Mouse (Mus musculus) G1E-ER4 (cell line): Measurements from ENCODE around the gene Ptprg. TPM values are rescaled to one million over a fixed set of nuclear protein-coding genes. Genes with fewer than 3 reads are reported as not detected.

Experiments used
- GATA1 ChIP-seq: IDR thresholded peaks from one replicate; pipeline ENCODE4 v1.8.0; 2012; ENCODE audit warnings: low read length, inconsistent platforms
- polyA plus RNA-seq: library from polyadenylated mRNA; stranded (reverse); fragments of >175 nt; gene quantifications from 2 replicates; pipeline ENCODE4 v1.2.3, GENCODE M21; 2012

Ptprg gene
- polyA plus RNA-seq, 1 experiment, result not detected

DNA sequence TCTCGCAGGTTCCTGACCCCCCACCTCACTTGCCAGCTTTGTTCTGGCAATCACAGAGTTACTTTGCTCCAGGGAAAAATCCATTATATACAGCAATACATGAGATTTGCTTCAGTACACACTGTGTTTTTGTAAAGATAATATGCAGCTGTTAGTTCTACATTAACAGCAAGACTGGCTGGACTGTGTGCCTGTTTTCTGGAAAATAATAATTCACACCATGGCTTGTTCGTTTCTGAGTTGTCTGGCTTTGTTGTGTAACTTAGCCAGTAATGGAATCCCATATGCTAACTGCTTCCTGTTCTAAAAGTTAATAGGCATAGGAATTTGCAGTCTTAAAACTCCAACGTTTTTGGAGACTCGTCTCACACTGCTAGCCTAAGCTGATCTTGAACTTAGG lies 635.0 kb downstream of the Ptprg start:
- no peak for TF ChIP-seq GATA1

DNA sequence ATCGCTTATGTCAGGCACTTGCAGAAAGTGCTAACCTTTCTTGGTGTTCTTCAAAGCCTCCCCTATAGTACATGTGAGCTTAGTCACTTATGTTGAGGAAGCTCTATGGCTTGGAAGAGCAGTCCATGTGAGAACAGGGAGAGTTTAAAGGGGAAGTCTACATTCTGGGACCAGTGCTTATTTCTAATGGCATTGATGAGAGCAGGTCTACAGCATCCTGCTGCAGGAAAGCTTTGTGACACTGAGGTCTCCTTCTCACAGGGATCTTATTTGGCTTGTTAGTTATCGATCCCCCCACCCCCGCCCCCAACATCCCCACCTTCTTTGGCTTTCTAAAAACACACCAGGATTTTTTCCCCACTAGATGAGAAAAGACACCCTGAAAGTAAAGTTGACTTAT lies 635.9 kb downstream of the Ptprg start:
- no peak for TF ChIP-seq GATA1

GRCm38 (mm10) chr14:12189717-12190600 lies 636.6 kb downstream of the Ptprg start:
- no peak for TF ChIP-seq GATA1

- no peak for TF ChIP-seq GATA1
These were observed 637.7 kb downstream of the Ptprg start for GRCm38 (mm10) chr14:12191076-12191475.

DNA sequence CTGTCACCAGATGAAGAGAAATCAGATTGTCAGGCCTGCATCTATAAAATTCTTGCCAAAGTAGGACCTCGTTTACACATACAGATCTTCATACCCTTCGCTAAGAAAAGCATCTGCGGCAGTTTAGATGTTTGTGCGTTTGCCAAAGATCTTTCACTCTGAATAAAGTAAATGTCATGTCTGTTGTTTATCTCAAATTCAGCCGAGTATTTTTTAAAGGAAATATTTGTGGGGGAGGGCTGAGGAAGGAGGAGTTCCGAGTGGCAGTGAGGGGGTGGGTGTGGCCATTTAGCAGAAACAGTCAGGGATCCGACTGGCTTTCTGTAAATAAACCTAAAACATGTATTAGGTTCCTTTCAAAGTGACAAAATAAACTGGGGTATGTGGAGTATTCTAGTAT lies 645.4 kb downstream of the Ptprg start:
- TF ChIP-seq GATA1, result no peak

DNA sequence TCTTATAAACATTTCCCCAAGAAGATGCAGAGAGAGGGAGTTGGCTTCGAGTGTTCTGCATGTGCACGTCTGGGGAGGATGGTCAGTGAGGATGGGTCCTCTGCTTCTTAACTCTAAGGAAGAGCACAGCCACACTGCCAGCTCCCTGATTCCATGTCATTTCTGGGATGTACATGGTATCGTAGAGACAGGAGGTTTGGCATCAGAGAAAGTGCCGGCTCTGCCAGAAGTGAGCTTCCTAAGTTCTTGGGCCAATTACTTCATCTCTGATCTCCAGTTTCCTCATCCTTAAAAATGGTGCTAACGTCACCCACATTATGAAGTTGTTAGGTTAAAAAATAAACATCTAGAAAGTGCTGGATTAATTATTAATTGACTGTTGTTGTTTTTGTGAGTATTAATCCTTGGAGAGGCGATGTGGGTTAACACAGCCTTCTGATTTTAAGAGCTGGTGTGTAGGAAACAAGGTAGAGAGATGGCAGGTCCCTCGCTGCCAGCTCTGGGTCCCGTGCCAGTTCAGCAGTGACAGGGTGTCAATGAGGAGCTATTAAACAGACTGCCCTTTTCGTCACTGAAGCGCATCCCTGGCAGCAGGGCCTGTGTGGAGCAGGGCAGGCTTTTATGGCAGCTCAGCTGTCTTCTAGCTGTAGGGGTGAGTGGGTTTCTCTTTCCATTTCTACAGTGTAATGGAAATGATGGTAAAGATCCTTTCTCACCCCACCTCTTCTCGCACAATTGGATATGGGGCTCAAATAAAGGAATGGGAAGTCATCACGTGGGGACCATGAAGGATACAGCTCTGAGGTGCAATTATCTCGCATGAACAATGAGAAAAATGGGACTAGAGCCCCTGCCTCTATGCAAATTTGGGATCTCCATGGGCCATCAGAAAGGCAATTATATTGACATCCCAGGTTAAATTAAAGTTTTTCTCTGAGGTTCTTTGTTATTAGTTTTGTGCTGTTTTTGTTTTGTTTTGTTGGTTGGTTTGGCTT lies 646.9 kb downstream of the Ptprg start:
- no peak for TF ChIP-seq GATA1

- no peak for TF ChIP-seq GATA1
These were observed 648.9 kb downstream of the Ptprg start for GRCm38 (mm10) chr14:12202214-12202613.

- TF ChIP-seq GATA1, result no peak
These were observed 649.7 kb downstream of the Ptprg start for GRCm38 (mm10) chr14:12203081-12203480.

GRCm38 (mm10) chr14:12206138-12206537 lies 652.8 kb downstream of the Ptprg start:
- no peak for TF ChIP-seq GATA1

GRCm38 (mm10) chr14:12208554-12208953 lies 655.2 kb downstream of the Ptprg start:
- TF ChIP-seq GATA1, result no peak

DNA sequence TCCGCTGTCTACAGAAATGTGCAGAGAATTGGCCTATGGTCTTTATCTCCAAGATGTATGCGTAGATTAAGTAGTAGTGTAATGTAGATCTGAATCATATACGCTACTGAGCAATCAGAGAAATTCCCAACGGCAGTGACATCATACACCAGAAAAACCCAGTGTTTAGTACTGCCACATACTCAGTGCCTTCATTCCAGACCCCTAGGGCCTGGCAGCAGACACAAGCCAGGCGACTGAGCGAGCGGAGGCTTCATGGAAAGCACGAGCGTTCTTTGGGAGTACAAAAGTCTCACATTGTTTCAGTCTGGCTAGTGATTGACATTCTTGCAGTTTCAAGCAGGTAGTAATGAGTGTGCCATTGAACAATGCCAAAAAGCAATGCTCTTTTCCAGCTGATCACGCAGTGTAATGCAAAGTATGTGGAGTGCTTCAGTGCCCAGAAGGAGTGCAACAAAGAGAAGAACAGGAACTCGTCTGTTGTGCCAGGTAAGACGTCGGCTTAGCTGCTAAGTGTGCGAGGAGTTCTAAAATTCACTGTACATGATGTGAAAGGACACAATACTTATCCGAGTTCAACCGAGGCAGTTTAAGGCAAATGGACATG lies 665.3 kb downstream of the Ptprg start:
- TF ChIP-seq GATA1, result no peak

DNA sequence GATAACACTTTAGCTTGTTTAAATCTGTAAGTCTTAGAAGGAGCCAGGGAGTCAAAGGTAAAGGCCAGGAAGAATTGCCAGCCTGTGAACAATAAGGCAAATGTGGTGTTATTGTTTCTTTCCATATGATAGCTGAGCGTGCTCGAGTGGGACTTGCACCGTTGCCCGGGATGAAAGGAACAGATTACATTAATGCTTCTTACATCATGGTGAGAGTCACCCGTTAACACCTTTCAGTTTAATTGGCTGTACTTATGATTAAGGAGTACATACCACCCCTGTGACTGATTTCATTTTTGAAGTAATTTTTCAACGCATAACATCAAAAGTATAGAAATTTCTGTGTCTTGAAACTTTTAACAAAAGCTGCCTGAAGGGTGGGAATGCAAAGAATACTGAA lies 666.5 kb downstream of the Ptprg start:
- no peak for TF ChIP-seq GATA1

GRCm38 (mm10) chr14:12220540-12220939 lies 667.2 kb downstream of the Ptprg start:
- TF ChIP-seq GATA1, result no peak

DNA sequence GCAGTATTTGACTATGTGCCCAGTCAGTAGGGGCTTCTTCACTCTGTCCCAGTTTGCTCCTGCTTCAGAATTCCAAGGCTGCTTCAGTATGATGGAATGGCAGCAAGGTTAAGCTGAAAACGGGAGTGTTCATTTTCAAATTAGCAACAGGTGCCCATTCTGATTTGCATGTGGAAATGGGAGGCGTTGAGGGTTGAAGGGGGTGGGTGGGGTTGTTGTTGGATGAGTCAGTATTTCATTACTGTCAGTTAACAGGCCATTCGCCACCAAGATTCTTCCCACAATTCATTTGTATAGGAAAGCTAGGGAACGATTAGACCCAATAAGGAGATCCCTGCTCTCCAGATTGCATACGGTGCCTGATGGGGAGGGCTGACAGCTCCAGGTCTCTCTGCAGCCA lies 668.2 kb downstream of the Ptprg start:
- no peak for TF ChIP-seq GATA1

DNA sequence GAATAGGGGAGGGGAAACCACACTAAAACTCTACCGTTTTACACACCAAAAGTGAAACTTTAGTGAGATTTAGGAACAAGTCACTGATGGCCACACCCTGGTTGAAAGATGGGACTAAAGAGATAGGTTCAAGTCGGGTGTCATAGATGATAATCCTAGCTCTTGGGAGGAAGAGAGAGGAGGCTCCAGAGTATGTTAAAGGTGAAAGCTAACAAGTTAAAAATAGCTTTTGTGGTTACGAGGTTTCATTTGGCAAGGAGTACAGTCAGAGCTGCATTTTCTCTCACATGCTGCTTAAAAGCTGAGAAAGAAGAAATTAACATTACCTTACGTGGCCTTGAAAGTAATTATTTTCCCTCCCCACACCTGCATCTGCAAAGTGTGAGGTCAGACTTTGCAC lies 690.4 kb downstream of the Ptprg start:
- no peak for TF ChIP-seq GATA1

GRCm38 (mm10) chr14:12276031-12276430 lies 722.7 kb downstream of the Ptprg start:
- no peak for TF ChIP-seq GATA1
